Mouse (Mus musculus): ENCODE data around the gene Cyth3. TPM values are rescaled to one million over a fixed set of nuclear protein-coding genes. Genes with fewer than 3 reads are reported as not detected.
A peak's percentile ranks its signal among the peaks of the same experiment; 100 is the strongest.

The Cyth3 gene
- polyA plus RNA-seq, 1 experiment from 2014 or later: 29.1 TPM

GRCm38 (mm10) chr5:143608175-143608574 lies 14.1 kb upstream of the Cyth3 start:
- 89% methylated on average over 10 of the region's 10 CpGs for WGBS (ENCODE audit: insufficient replicate concordance)
- no peak overlapping the region for H3K9ac ChIP-seq (ENCODE audit: low read depth, low read length)
- H3K9me3 ChIP-seq (replicated peaks; ENCODE audit: control insufficient read depth, low read length): no peaks in the 10 kb centered on the region
- H3K4me1 ChIP-seq (ENCODE audit: control insufficient read depth, insufficient read depth, low read length): no peaks in the 10 kb centered on the region
- H3K4me2 ChIP-seq: no peak overlapping the region
- no peaks in the 10 kb centered on the region for H3K27me3 ChIP-seq (ENCODE audit: control insufficient read depth, insufficient read depth, low read length)
- no peak for ATAC-seq (replicated peaks; ENCODE audit: insufficient number of reproducible peaks, low FRiP score, low TSS enrichment)
- H3K4me3 ChIP-seq (ENCODE audit: low read depth, low read length): no peak overlapping the region
- no peaks in the 10 kb centered on the region for H3K36me3 ChIP-seq (ENCODE audit: control insufficient read depth, insufficient read depth, low read length)
- no peak overlapping the region for H3K27ac ChIP-seq (ENCODE audit: low read depth, low read length)

GRCm38 (mm10) chr5:143611954-143612353 lies 10.3 kb upstream of the Cyth3 start:
- no peak overlapping the region for H3K27ac ChIP-seq (ENCODE audit: low read depth, low read length)
- WGBS (ENCODE audit: insufficient replicate concordance): 72% methylated on average over 7 of the region's 7 CpGs
- no peak overlapping the region for H3K4me3 ChIP-seq (ENCODE audit: low read depth, low read length)
- H3K36me3 ChIP-seq (ENCODE audit: control insufficient read depth, insufficient read depth, low read length): no peaks in the 10 kb centered on the region
- no peak overlapping the region for H3K9ac ChIP-seq (ENCODE audit: low read depth, low read length)
- H3K9me3 ChIP-seq (replicated peaks; ENCODE audit: control insufficient read depth, low read length): no peaks in the 10 kb centered on the region
- no peaks in the 10 kb centered on the region for H3K4me1 ChIP-seq (ENCODE audit: control insufficient read depth, insufficient read depth, low read length)
- no peak overlapping the region for H3K4me2 ChIP-seq
- no peaks in the 10 kb centered on the region for H3K27me3 ChIP-seq (ENCODE audit: control insufficient read depth, insufficient read depth, low read length)
- ATAC-seq (replicated peaks; ENCODE audit: insufficient number of reproducible peaks, low FRiP score, low TSS enrichment): no peak

GRCm38 (mm10) chr5:143613265-143613664 lies 9.0 kb upstream of the Cyth3 start:
- Histone ChIP-seq H3K27me3 (ENCODE audit: control insufficient read depth, insufficient read depth, low read length) (no peaks in the 10 kb centered on the region), H3K9me3 (replicated peaks; ENCODE audit: control insufficient read depth, low read length) (no peaks in the 10 kb centered on the region), H3K4me1 (ENCODE audit: control insufficient read depth, insufficient read depth, low read length) (peaks cover 7% of the 10 kb centered on the region), H3K4me2 (no peak overlapping the region), H3K9ac (ENCODE audit: low read depth, low read length) (no peak overlapping the region), H3K27ac (ENCODE audit: low read depth, low read length) (no peak overlapping the region), H3K4me3 (ENCODE audit: low read depth, low read length) (no peak overlapping the region), H3K36me3 (ENCODE audit: control insufficient read depth, insufficient read depth, low read length) (no peaks in the 10 kb centered on the region)
- no peak for ATAC-seq (replicated peaks; ENCODE audit: insufficient number of reproducible peaks, low FRiP score, low TSS enrichment)
- WGBS (ENCODE audit: insufficient replicate concordance): 76% methylated on average over 4 of the region's 4 CpGs

- no peaks in the 10 kb centered on the region for H3K9me3 ChIP-seq (replicated peaks; ENCODE audit: control insufficient read depth, low read length)
- no peaks in the 10 kb centered on the region for H3K27me3 ChIP-seq (ENCODE audit: control insufficient read depth, insufficient read depth, low read length)
- H3K4me2 ChIP-seq: no peak overlapping the region
- H3K9ac ChIP-seq (ENCODE audit: low read depth, low read length): no peak overlapping the region
- H3K36me3 ChIP-seq (ENCODE audit: control insufficient read depth, insufficient read depth, low read length): no peaks in the 10 kb centered on the region
- H3K4me1 ChIP-seq (ENCODE audit: control insufficient read depth, insufficient read depth, low read length): peaks cover 14% of the 10 kb centered on the region
- H3K27ac ChIP-seq (ENCODE audit: low read depth, low read length): no peak overlapping the region
- no peak for ATAC-seq (replicated peaks; ENCODE audit: insufficient number of reproducible peaks, low FRiP score, low TSS enrichment)
- WGBS (ENCODE audit: insufficient replicate concordance): 68% methylated on average over 5 of the region's 5 CpGs
- H3K4me3 ChIP-seq (ENCODE audit: low read depth, low read length): no peak overlapping the region
These were observed 7.7 kb upstream of the Cyth3 start for GRCm38 (mm10) chr5:143614519-143614918.

GRCm38 (mm10) chr5:143615353-143615752 lies 6.9 kb upstream of the Cyth3 start:
- H3K27ac ChIP-seq (ENCODE audit: low read depth, low read length): no peak overlapping the region
- H3K27me3 ChIP-seq (ENCODE audit: control insufficient read depth, insufficient read depth, low read length): no peaks in the 10 kb centered on the region
- no peaks in the 10 kb centered on the region for H3K9me3 ChIP-seq (replicated peaks; ENCODE audit: control insufficient read depth, low read length)
- H3K9ac ChIP-seq (ENCODE audit: low read depth, low read length): no peak overlapping the region
- no peak overlapping the region for H3K4me2 ChIP-seq
- no peak for ATAC-seq (replicated peaks; ENCODE audit: insufficient number of reproducible peaks, low FRiP score, low TSS enrichment)
- H3K4me1 ChIP-seq (ENCODE audit: control insufficient read depth, insufficient read depth, low read length): peaks cover 14% of the 10 kb centered on the region
- H3K36me3 ChIP-seq (ENCODE audit: control insufficient read depth, insufficient read depth, low read length): no peaks in the 10 kb centered on the region
- H3K4me3 ChIP-seq (ENCODE audit: low read depth, low read length): no peak overlapping the region
- WGBS (ENCODE audit: insufficient replicate concordance): 68% methylated on average over 2 of the region's 2 CpGs

GRCm38 (mm10) chr5:143616116-143616515 lies 6.1 kb upstream of the Cyth3 start:
- H3K9me3 ChIP-seq (replicated peaks; ENCODE audit: control insufficient read depth, low read length): no peaks in the 10 kb centered on the region
- H3K4me3 ChIP-seq (ENCODE audit: low read depth, low read length): no peak overlapping the region
- H3K27me3 ChIP-seq (ENCODE audit: control insufficient read depth, insufficient read depth, low read length): no peaks in the 10 kb centered on the region
- H3K36me3 ChIP-seq (ENCODE audit: control insufficient read depth, insufficient read depth, low read length): no peaks in the 10 kb centered on the region
- peaks cover 21% of the 10 kb centered on the region for H3K4me1 ChIP-seq (ENCODE audit: control insufficient read depth, insufficient read depth, low read length)
- 81% methylated on average over 4 of the region's 4 CpGs for WGBS (ENCODE audit: insufficient replicate concordance)
- no peak for ATAC-seq (replicated peaks; ENCODE audit: insufficient number of reproducible peaks, low FRiP score, low TSS enrichment)
- H3K4me2 ChIP-seq: no peak overlapping the region
- no peak overlapping the region for H3K9ac ChIP-seq (ENCODE audit: low read depth, low read length)
- no peak overlapping the region for H3K27ac ChIP-seq (ENCODE audit: low read depth, low read length)

- Histone ChIP-seq H3K36me3 (ENCODE audit: control insufficient read depth, insufficient read depth, low read length) (no peaks in the 10 kb centered on the region), H3K4me2 (no peak overlapping the region), H3K4me1 (ENCODE audit: control insufficient read depth, insufficient read depth, low read length) (peaks cover 25% of the 10 kb centered on the region), H3K9me3 (replicated peaks; ENCODE audit: control insufficient read depth, low read length) (no peaks in the 10 kb centered on the region), H3K9ac (ENCODE audit: low read depth, low read length) (no peak overlapping the region), H3K4me3 (ENCODE audit: low read depth, low read length) (no peak overlapping the region), H3K27me3 (ENCODE audit: control insufficient read depth, insufficient read depth, low read length) (no peaks in the 10 kb centered on the region), H3K27ac (ENCODE audit: low read depth, low read length) (no peak overlapping the region)
- WGBS (ENCODE audit: insufficient replicate concordance): 92% methylated on average over 3 of the region's 3 CpGs
- ATAC-seq (replicated peaks; ENCODE audit: insufficient number of reproducible peaks, low FRiP score, low TSS enrichment): no peak
These were observed 5.5 kb upstream of the Cyth3 start for GRCm38 (mm10) chr5:143616657-143617329.

GRCm38 (mm10) chr5:143617487-143618209 lies 4.6 kb upstream of the Cyth3 start:
- Histone ChIP-seq H3K4me3 (ENCODE audit: low read depth, low read length) (no peak overlapping the region), H3K9me3 (replicated peaks; ENCODE audit: control insufficient read depth, low read length) (no peaks in the 10 kb centered on the region), H3K4me2 (no peak overlapping the region), H3K36me3 (ENCODE audit: control insufficient read depth, insufficient read depth, low read length) (no peaks in the 10 kb centered on the region), H3K4me1 (ENCODE audit: control insufficient read depth, insufficient read depth, low read length) (peaks cover 29% of the 10 kb centered on the region), H3K27ac (ENCODE audit: low read depth, low read length) (peak overlapping the region; percentile 65), H3K9ac (ENCODE audit: low read depth, low read length) (no peak overlapping the region), H3K27me3 (ENCODE audit: control insufficient read depth, insufficient read depth, low read length) (no peaks in the 10 kb centered on the region)
- 30% methylated on average over 10 of the region's 10 CpGs for WGBS (ENCODE audit: insufficient replicate concordance)
- ATAC-seq (replicated peaks; ENCODE audit: insufficient number of reproducible peaks, low FRiP score, low TSS enrichment): no peak

- WGBS (ENCODE audit: insufficient replicate concordance): 52% methylated on average over 7 of the region's 7 CpGs
These were observed 3.7 kb upstream of the Cyth3 start for GRCm38 (mm10) chr5:143618585-143618984.

More at GRCm38 (mm10) chr5:143618585-143618984, 3.7 kb upstream of the Cyth3 start:
- no peak for ATAC-seq (replicated peaks; ENCODE audit: insufficient number of reproducible peaks, low FRiP score, low TSS enrichment)
- no peak overlapping the region for H3K4me3 ChIP-seq (ENCODE audit: low read depth, low read length)
- H3K27me3 ChIP-seq (ENCODE audit: control insufficient read depth, insufficient read depth, low read length): no peaks in the 10 kb centered on the region
- no peaks in the 10 kb centered on the region for H3K36me3 ChIP-seq (ENCODE audit: control insufficient read depth, insufficient read depth, low read length)
- 0 out of 2 replicates have a peak overlapping the region, but pooled peaks have one; percentile 65 for H3K27ac ChIP-seq (ENCODE audit: low read depth, low read length)
- H3K9me3 ChIP-seq (replicated peaks; ENCODE audit: control insufficient read depth, low read length): no peaks in the 10 kb centered on the region
- H3K4me1 ChIP-seq (ENCODE audit: control insufficient read depth, insufficient read depth, low read length): peaks cover 34% of the 10 kb centered on the region
- H3K4me2 ChIP-seq: no peak overlapping the region
- H3K9ac ChIP-seq (ENCODE audit: low read depth, low read length): no peak overlapping the region

Measured in heart, embryonic 11.5 days (tissue).